Mouse (Mus musculus): ENCODE data around the gene Ugt1a6a. TPM values are rescaled to one million over a fixed set of nuclear protein-coding genes. Genes with fewer than 3 reads are reported as not detected.

Gene Ugt1a6a
- polyA plus RNA-seq, 1 experiment from 2014 or later: 23.8 TPM

DNA sequence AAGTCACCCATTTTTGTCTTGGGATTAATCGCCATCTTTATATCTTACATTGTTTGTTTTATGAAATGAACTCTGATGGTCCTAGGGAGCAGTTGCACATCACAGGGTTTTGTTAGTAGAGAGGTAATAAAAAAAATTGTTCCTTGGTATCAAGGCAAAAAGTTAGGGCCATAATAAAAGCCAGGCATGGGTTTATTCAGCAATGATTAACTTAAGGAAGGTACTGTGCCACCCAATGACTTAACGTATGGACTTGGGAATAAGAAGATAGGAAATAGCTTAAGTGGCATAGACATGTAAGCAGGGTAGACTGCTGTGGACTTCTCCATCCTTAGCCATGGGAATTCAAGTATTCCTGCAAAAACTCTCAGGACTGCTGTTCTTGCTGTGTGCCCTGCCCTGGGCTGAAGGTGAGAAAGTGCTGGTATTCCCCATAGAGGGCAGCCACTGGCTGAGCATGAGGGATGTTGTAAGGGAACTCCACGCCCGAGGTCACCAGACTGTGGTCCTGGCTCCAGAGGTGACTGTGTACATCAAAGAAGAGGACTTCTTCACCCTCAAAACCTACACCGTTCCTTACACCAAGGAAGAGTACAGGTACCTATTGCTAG, 51.8 kb downstream of the Ugt1a6a start:
- ATAC-seq (ENCODE audit: insufficient number of reproducible peaks, insufficient read depth, low FRiP score, low read depth): no peak
- Histone ChIP-seq H3K36me3 (ENCODE audit: control insufficient read depth, insufficient read depth, low read length) (no peaks in the 10 kb centered on the region), H3K27me3 (ENCODE audit: control insufficient read depth, insufficient read depth, low read length) (no peaks in the 10 kb centered on the region), H3K4me2 (replicated peaks; ENCODE audit: low read depth, low read length) (no peak overlapping the region), H3K9ac (replicated peaks; ENCODE audit: low read depth, low read length) (no peak overlapping the region), H3K9me3 (ENCODE audit: control insufficient read depth, low read depth, low read length) (no peaks in the 10 kb centered on the region), H3K4me3 (ENCODE audit: low read depth, low read length) (no peak overlapping the region), H3K4me1 (ENCODE audit: control insufficient read depth, insufficient read depth, low read length) (no peaks in the 10 kb centered on the region), H3K27ac (ENCODE audit: low read length) (no peak overlapping the region)
- 81% methylated on average over 5 of the region's 5 CpGs for WGBS

GRCm38 (mm10) chr1:88192136-88192535, 57.5 kb downstream of the Ugt1a6a start:
- Histone ChIP-seq H3K4me3 (ENCODE audit: low read depth, low read length) (no peak overlapping the region), H3K27ac (ENCODE audit: low read length) (no peak overlapping the region), H3K27me3 (ENCODE audit: control insufficient read depth, insufficient read depth, low read length) (no peaks in the 10 kb centered on the region), H3K4me1 (ENCODE audit: control insufficient read depth, insufficient read depth, low read length) (no peaks in the 10 kb centered on the region), H3K36me3 (ENCODE audit: control insufficient read depth, insufficient read depth, low read length) (no peaks in the 10 kb centered on the region), H3K4me2 (replicated peaks; ENCODE audit: low read depth, low read length) (no peak overlapping the region), H3K9ac (replicated peaks; ENCODE audit: low read depth, low read length) (no peak overlapping the region), H3K9me3 (ENCODE audit: control insufficient read depth, low read depth, low read length) (no peaks in the 10 kb centered on the region)
- WGBS: 67% methylated on average over 3 of the region's 3 CpGs
- ATAC-seq (ENCODE audit: insufficient number of reproducible peaks, insufficient read depth, low FRiP score, low read depth): no peak

- no peaks in the 10 kb centered on the region for H3K36me3 ChIP-seq (ENCODE audit: control insufficient read depth, insufficient read depth, low read length)
- H3K9me3 ChIP-seq (ENCODE audit: control insufficient read depth, low read depth, low read length): no peaks in the 10 kb centered on the region
- WGBS: 82% methylated on average over 1 of the region's 1 CpGs
- no peaks in the 10 kb centered on the region for H3K4me1 ChIP-seq (ENCODE audit: control insufficient read depth, insufficient read depth, low read length)
- H3K9ac ChIP-seq (replicated peaks; ENCODE audit: low read depth, low read length): no peak overlapping the region
- no peak overlapping the region for H3K4me3 ChIP-seq (ENCODE audit: low read depth, low read length)
- ATAC-seq (ENCODE audit: insufficient number of reproducible peaks, insufficient read depth, low FRiP score, low read depth): no peak
- no peak overlapping the region for H3K4me2 ChIP-seq (replicated peaks; ENCODE audit: low read depth, low read length)
- no peak overlapping the region for H3K27ac ChIP-seq (ENCODE audit: low read length)
- H3K27me3 ChIP-seq (ENCODE audit: control insufficient read depth, insufficient read depth, low read length): no peaks in the 10 kb centered on the region
Observed at GRCm38 (mm10) chr1:88195687-88196086, 61.1 kb downstream of the Ugt1a6a start.

DNA sequence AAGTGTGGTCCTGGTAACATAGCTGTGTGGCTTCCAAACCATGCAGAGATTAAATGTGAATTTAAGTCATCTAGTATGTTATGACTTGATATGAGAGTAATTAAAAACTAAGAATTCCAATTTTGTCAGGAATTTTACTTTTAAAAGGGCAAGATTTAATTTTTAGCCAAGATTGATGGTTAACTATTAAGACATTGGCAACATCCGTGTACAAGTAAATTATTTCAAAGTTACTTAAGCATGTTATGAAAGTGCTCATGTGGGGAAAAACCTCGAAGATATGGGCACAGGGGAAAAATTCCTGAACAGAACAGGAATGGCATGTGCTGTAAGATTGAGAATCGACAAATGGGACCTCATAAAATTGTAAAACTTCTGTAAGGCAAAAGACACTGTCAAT, 62.8 kb downstream of the Ugt1a6a start:
- Histone ChIP-seq H3K4me2 (replicated peaks; ENCODE audit: low read depth, low read length) (no peak overlapping the region), H3K4me1 (ENCODE audit: control insufficient read depth, insufficient read depth, low read length) (no peaks in the 10 kb centered on the region), H3K27me3 (ENCODE audit: control insufficient read depth, insufficient read depth, low read length) (no peaks in the 10 kb centered on the region), H3K36me3 (ENCODE audit: control insufficient read depth, insufficient read depth, low read length) (no peaks in the 10 kb centered on the region), H3K4me3 (ENCODE audit: low read depth, low read length) (no peak overlapping the region), H3K27ac (ENCODE audit: low read length) (no peak overlapping the region), H3K9ac (replicated peaks; ENCODE audit: low read depth, low read length) (no peak overlapping the region), H3K9me3 (ENCODE audit: control insufficient read depth, low read depth, low read length) (no peaks in the 10 kb centered on the region)
- 76% methylated on average over 3 of the region's 3 CpGs for WGBS
- no peak for ATAC-seq (ENCODE audit: insufficient number of reproducible peaks, insufficient read depth, low FRiP score, low read depth)

DNA sequence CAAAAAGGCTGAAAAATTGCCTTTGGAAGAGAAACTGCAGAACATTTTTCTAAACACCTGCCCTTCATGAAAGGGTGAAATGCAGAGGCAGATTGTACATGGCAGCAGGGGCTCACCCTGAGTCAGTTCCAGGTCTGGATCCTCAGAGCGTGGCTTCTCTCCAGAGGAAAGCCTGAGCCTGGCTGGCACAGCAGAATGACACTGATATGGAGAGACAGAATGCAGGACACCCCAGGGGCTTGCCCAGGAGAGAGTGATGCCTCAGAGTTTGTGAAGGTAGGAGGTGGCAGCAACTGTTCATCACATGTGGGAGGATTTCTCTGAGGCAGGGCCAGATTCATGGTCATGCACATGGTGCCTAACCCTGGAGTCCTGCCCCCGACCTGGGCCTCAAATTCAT, 65.4 kb downstream of the Ugt1a6a start:
- 55% methylated on average over 2 of the region's 2 CpGs for WGBS
- Histone ChIP-seq H3K27ac (ENCODE audit: low read length) (no peak overlapping the region), H3K4me1 (ENCODE audit: control insufficient read depth, insufficient read depth, low read length) (no peaks in the 10 kb centered on the region), H3K9ac (replicated peaks; ENCODE audit: low read depth, low read length) (no peak overlapping the region), H3K4me3 (ENCODE audit: low read depth, low read length) (no peak overlapping the region), H3K27me3 (ENCODE audit: control insufficient read depth, insufficient read depth, low read length) (no peaks in the 10 kb centered on the region), H3K4me2 (replicated peaks; ENCODE audit: low read depth, low read length) (no peak overlapping the region), H3K9me3 (ENCODE audit: control insufficient read depth, low read depth, low read length) (no peaks in the 10 kb centered on the region; the same call in 1 of the 2 replicates), H3K36me3 (ENCODE audit: control insufficient read depth, insufficient read depth, low read length) (no peaks in the 10 kb centered on the region)
- ATAC-seq (ENCODE audit: insufficient number of reproducible peaks, insufficient read depth, low FRiP score, low read depth): no peak

- Histone ChIP-seq H3K4me1 (ENCODE audit: control insufficient read depth, insufficient read depth, low read length) (no peaks in the 10 kb centered on the region), H3K36me3 (ENCODE audit: control insufficient read depth, insufficient read depth, low read length) (no peaks in the 10 kb centered on the region), H3K9me3 (ENCODE audit: control insufficient read depth, low read depth, low read length) (no peaks in the 10 kb centered on the region; the same call in 1 of the 2 replicates), H3K27ac (ENCODE audit: low read length) (no peak within 1 kb of the TSS), H3K4me3 (ENCODE audit: low read depth, low read length) (no peak within 1 kb of the TSS), H3K27me3 (ENCODE audit: control insufficient read depth, insufficient read depth, low read length) (no peaks in the 10 kb centered on the region), H3K9ac (replicated peaks; ENCODE audit: low read depth, low read length) (no peak within 1 kb of the TSS), H3K4me2 (replicated peaks; ENCODE audit: low read depth, low read length) (no peak within 1 kb of the TSS)
- 66% methylated on average over 7 of the region's 7 CpGs for WGBS
- ATAC-seq (ENCODE audit: insufficient number of reproducible peaks, insufficient read depth, low FRiP score, low read depth): no peak
Observed at GRCm38 (mm10) chr1:88200456-88200855, 65.8 kb downstream of the Ugt1a6a start, which contains the start of gene Ugt1a2. Gene Ugt1a2 (plus strand): TSS chr1:88200601.

DNA sequence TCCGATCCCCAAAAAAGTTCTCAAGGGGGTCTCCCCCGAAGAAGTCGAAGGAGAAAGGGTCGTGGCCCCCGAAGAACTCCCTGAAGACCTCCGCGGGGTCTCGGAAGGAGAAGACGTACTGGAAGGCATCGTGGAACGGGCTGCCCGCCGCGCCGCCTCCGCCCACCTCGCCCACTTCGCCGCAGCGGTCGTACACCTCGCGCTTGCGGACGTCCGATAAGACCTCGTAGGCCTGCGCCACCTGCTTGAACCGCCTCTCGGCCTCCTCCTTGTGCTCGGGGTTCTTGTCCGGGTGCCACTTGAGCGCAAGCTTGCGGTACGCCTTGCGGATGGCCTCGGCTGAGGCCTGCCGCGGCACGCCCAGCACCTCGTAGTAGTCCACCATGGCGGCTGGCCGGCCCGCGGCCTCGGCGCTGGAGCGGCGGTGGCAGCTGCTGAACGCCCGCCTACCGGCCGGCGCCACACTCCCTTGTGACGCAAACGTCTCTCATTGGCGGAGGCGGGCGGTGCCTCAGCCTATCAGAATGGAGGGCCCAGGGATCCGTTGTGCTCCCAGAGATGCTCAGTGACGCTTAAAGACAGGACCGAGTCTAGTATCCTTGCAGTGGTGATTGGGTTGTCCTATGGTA, 70.8 kb downstream of the Ugt1a6a start, which contains the start of gene Dnajb3:
Dnajb3 (minus strand) TSS at position 489 of the 629 bp plus-strand sequence.
- WGBS: 4% methylated on average over 62 of the region's 62 CpGs
- Histone ChIP-seq H3K9ac (replicated peaks; ENCODE audit: low read depth, low read length) (peak within 1 kb of the TSS; percentile 36; the same call in 1 of the 2 replicates), H3K4me3 (ENCODE audit: low read depth, low read length) (peak within 1 kb of the TSS; percentile 38), H3K27me3 (ENCODE audit: control insufficient read depth, insufficient read depth, low read length) (no peaks in the 10 kb centered on the region), H3K36me3 (ENCODE audit: control insufficient read depth, insufficient read depth, low read length) (no peaks in the 10 kb centered on the region), H3K4me1 (ENCODE audit: control insufficient read depth, insufficient read depth, low read length) (no peaks in the 10 kb centered on the region), H3K27ac (ENCODE audit: low read length) (no peak within 1 kb of the TSS), H3K4me2 (replicated peaks; ENCODE audit: low read depth, low read length) (peak within 1 kb of the TSS; percentile 58), H3K9me3 (ENCODE audit: control insufficient read depth, low read depth, low read length) (no peaks in the 10 kb centered on the region; the same call in 1 of the 2 replicates)
- ATAC-seq (ENCODE audit: insufficient number of reproducible peaks, insufficient read depth, low FRiP score, low read depth): peak; percentile 96

DNA sequence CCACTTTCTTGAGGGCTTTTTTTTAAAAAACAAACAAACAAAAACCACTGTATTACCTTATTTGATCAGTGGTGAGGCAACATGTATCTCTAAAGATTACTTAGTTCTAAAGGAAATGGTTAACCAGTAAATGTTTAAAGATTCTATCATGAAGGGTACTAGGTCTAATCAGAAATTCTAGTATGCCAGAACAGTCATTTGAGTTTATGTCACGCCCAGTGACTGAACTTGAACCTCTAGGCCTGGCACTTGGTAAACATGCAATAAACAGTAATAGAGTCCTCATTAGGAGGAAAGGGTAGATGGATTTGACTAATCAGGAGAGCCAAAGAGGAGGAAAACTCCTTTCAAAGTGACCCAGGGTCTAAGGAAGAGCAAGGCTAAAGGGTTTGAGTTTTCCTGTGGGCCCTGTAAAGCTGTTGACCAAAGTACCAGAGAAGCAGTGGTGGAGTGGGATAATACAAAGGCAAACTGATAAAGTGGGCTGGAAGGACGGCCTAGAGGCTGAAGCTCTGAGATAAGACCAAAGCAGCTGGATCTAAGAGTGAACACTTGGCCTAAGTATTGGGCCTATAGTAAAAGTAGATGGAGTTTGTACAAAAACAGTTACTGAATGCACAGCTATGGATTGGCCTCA, 72.4 kb downstream of the Ugt1a6a start:
- no peaks in the 10 kb centered on the region for H3K27me3 ChIP-seq (ENCODE audit: control insufficient read depth, insufficient read depth, low read length)
- 68% methylated on average over 2 of the region's 2 CpGs for WGBS
- no peak overlapping the region for H3K9ac ChIP-seq (replicated peaks; ENCODE audit: low read depth, low read length)
- H3K4me3 ChIP-seq (ENCODE audit: low read depth, low read length): no peak overlapping the region
- H3K27ac ChIP-seq (ENCODE audit: low read length): no peak overlapping the region
- H3K36me3 ChIP-seq (ENCODE audit: control insufficient read depth, insufficient read depth, low read length): no peaks in the 10 kb centered on the region
- no peaks in the 10 kb centered on the region for H3K4me1 ChIP-seq (ENCODE audit: control insufficient read depth, insufficient read depth, low read length)
- H3K4me2 ChIP-seq (replicated peaks; ENCODE audit: low read depth, low read length): no peak overlapping the region
- ATAC-seq (ENCODE audit: insufficient number of reproducible peaks, insufficient read depth, low FRiP score, low read depth): peak; percentile 20; the same call in 1 of the 2 replicates
- peaks cover 7% of the 10 kb centered on the region for H3K9me3 ChIP-seq (ENCODE audit: control insufficient read depth, low read depth, low read length)

All from stomach, embryonic 14.5 days (tissue).